Mouse (Mus musculus) heart, postnatal 10 days (tissue): ENCODE data around the gene Snrpf. TPM values are rescaled to one million over a fixed set of nuclear protein-coding genes. Genes with fewer than 3 reads are reported as not detected.

Source experiments
- DNase-seq, 2 experiments: peaks; one replicate each; pipeline ENCODE4 v3.0.0; 2021
- intact Hi-C: fragments of 180-260 bp; cut with DNase I; formaldehyde crosslinking; loops from one replicate; pipeline ENCODE4 v1.15.1; 2025
- total RNA-seq, 2 experiments: library from RNA; stranded (reverse); gene quantifications; 2 replicates each; pipeline ENCODE4 v1.2.3; 2021

Snrpf gene
- total RNA-seq, 2 experiments from 2014 or later, result 12.2 to 16.2 TPM

DNA sequence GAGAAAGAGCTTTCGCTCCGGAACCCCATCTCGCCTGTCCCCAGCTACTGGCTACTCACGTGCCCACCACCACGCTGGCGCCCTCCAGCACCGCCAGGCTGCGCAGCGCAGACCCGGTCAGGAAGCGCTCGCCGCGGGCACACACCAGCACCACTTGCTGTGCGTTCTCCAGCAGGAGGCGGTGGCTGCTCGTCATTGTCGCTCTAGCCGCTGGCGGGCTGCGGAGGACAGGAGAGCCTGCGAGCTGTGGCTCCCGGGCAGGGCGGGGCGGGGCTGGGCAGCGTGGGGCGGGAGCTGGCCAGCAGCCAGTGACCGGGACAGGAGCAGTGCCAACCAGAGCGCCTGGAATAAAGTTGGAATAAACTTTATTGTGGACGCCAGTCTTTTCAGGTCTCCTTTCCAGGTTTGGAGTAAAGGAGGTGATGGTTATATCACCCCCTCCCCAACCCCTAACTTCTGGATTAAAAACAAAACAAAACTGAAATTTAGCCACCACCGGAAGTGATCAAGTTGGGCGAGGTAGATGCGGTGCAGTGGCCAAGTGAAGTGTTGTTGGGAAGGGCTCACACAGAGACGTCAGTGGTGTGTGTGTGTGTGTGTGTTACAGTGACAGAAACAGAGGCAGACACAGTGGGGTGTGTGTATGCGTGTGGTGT is 49.6 kb downstream of the Snrpf start, which contains the start of gene Amdhd1:
Gene Amdhd1, minus strand, starts transcription at position 259 of the 656 bp plus-strand sequence.
- intact Hi-C loops, result loop anchor here (10.0 kb wide), 2 partner anchors 245 to 495 kb away; no protein-coding TSS in a partner anchor
- peak; percentile 86 to 88 for DNase-seq

DNA sequence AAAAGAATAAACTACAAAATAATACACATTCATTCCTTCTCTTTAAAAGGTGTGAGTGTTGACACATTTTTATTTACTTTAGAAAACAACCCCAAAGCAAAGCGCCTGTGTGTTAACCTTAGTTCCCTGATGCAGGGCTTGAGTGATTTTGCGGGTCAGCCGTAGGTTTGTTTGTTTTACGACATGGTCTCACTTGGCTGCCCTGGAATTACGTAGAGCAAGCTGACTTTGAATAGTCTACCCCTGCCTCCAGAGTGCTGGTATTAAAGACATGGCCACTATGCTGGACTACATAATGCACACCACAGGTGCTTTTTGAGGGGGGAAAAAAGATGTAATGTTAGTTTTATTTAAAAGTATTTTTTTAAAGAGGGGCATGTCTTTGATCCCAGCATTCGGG is 50.7 kb downstream of the Snrpf start:
- intact Hi-C loops, result no loop called here
- DNase-seq, result no peak

DNA sequence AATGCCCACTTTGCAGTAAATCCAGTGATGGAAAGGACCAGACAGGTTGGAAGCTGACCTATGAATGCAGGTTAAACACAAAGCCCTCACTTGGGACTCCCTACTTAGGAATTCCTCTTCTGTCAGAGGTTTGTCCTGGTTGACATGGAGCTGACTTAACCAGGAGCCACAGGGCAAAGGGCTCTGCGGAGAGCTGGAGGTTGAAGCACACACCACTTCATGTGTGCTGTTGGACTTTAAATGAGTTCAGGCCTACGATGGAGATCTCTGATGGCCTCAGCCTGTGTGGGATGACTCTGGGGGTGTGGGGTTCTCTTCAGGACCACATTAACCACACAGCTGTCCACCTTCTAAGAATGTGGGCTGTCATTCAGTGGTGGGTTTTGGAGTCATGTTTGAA is 51.2 kb downstream of the Snrpf start:
- DNase-seq, result no peak
- intact Hi-C loops, result no loop called here

Other genes with a start within 250 kb of the Snrpf start
- 10 to 100 TPM; 55.5 to 65.4 TPM for gene Lta4h, start 136.3 kb downstream of the Snrpf start, total RNA-seq
- not detected for gene Hal, start 100.9 kb downstream of the Snrpf start, total RNA-seq
- under 1 TPM in 1 of 2 experiments, not detected in 1; 0.10 TPM for gene Amdhd1, start 49.7 kb downstream of the Snrpf start, total RNA-seq
- not detected for gene Ccdc38, start 49.1 kb downstream of the Snrpf start, total RNA-seq
- gene Ntn4, start 51.0 kb upstream of the Snrpf start, total RNA-seq, result 10 to 100 TPM; 24.6 to 36.4 TPM
- gene Usp44, start 241.8 kb upstream of the Snrpf start, total RNA-seq, result not detected